Mouse (Mus musculus) CH12.LX (cell line): ENCODE measurements around the gene Tle2. TPM values are rescaled to one million over a fixed set of nuclear protein-coding genes. Genes with fewer than 3 reads are reported as not detected.

Source experiments
- DNase-seq: peaks from one replicate; pipeline ENCODE4 v3.0.0-alpha.2; 2013; ENCODE audit errors: extremely low read depth
- H3K27ac ChIP-seq: 2 replicates; pipeline ENCODE4 v1.5.1; 2012; ENCODE audit warnings: low read depth, mild to moderate bottlenecking, control low read depth, moderate library complexity; ENCODE audit not compliant: insufficient read depth
- H3K27me3 ChIP-seq: replicated peaks from 2 replicates; pipeline ENCODE3; 2012; ENCODE audit warnings: inconsistent platforms
- H3K36me3 ChIP-seq, 2 experiments: replicated peaks in 1 of 2; 2 replicates each; pipeline versions ENCODE3 to v1.6.1; 2012; ENCODE audit warnings: inconsistent platforms in 1 of 2, low read length in 1 of 2, mild to moderate bottlenecking in 1 of 2, mixed read lengths in 1 of 2, moderate library complexity in 1 of 2; ENCODE audit not compliant: control insufficient read depth in 1 of 2, insufficient read depth in 1 of 2
- H3K4me1 ChIP-seq, 2 experiments: 2 replicates each; pipeline ENCODE4 v1.6.1; 2012; ENCODE audit warnings: inconsistent platforms in 1 of 2, moderate library complexity in 1 of 2; ENCODE audit not compliant: insufficient read depth in 2 of 2, control insufficient read depth in 1 of 2
- H3K4me2 ChIP-seq: 2 replicates; pipeline ENCODE4 v1.6.1; 2012; ENCODE audit warnings: low read depth, mild to moderate bottlenecking, control low read depth; ENCODE audit not compliant: poor library complexity, insufficient read depth, severe bottlenecking
- H3K4me3 ChIP-seq, 3 experiments: fragments of 150-350 bp in 1 of 3; sonication (generic) in 1 of 3; replicated peaks in 1 of 3; 2 replicates each; pipeline versions ENCODE3 to v1.5.1; 2011 to 2012; ENCODE audit warnings: low read depth in 2 of 3, low read length in 2 of 3, mild to moderate bottlenecking in 2 of 3, moderate library complexity in 2 of 3, control low read depth in 1 of 3, improper control_type of control experiment in 1 of 3, inconsistent platforms in 1 of 3, mixed read lengths in 1 of 3; ENCODE audit not compliant: poor library complexity in 1 of 3
- H3K79me2 ChIP-seq: replicated peaks from 2 replicates; pipeline ENCODE4 v1.6.1; 2012; ENCODE audit warnings: mild to moderate bottlenecking, moderate library complexity; ENCODE audit not compliant: control insufficient read depth, poor library complexity, insufficient read depth, severe bottlenecking; ENCODE audit errors: extremely low read depth
- H3K9ac ChIP-seq: 2 replicates; pipeline ENCODE4 v1.6.1; 2012; ENCODE audit warnings: low read depth, mild to moderate bottlenecking, control low read depth, moderate library complexity; ENCODE audit not compliant: insufficient read depth
- H3K9me3 ChIP-seq: replicated peaks from 2 replicates; pipeline ENCODE3; 2012; ENCODE audit warnings: low read length, inconsistent platforms, mixed read lengths
- E2F4 ChIP-seq: IDR thresholded peaks from 2 replicates; pipeline ENCODE4 v1.6.1; 2011; ENCODE audit warnings: low read depth, low read length, improper control_type of control experiment; ENCODE audit not compliant: insufficient replicate concordance
- ELF1 ChIP-seq: IDR thresholded peaks from 2 replicates; pipeline ENCODE4 v1.6.1; 2014; ENCODE audit warnings: low read depth, mild to moderate bottlenecking, inconsistent platforms, low read length, improper control_type of control experiment
- EP300 ChIP-seq: IDR thresholded peaks from 2 replicates; pipeline ENCODE4 v1.6.1; 2011; ENCODE audit warnings: low read length, improper control_type of control experiment
- ETS1 ChIP-seq: conservative IDR thresholded peaks from 2 replicates; pipeline ENCODE4 v1.6.1; 2012; ENCODE audit warnings: low read depth, mild to moderate bottlenecking, inconsistent platforms, low read length, improper control_type of control experiment, moderate library complexity
- HCFC1 ChIP-seq: IDR thresholded peaks from 2 replicates; pipeline ENCODE4 v1.6.1; 2012; ENCODE audit warnings: low read depth, mild to moderate bottlenecking, inconsistent platforms, low read length, improper control_type of control experiment
- IRF4 ChIP-seq: IDR thresholded peaks from 2 replicates; pipeline ENCODE4 v1.6.1; 2014; ENCODE audit warnings: low read depth, mild to moderate bottlenecking, inconsistent platforms, low read length, improper control_type of control experiment
- JUND ChIP-seq: conservative IDR thresholded peaks from 2 replicates; pipeline ENCODE4 v1.6.1; 2011; ENCODE audit warnings: low read depth, low read length, improper control_type of control experiment
- MAZ ChIP-seq: IDR thresholded peaks from 2 replicates; pipeline ENCODE4 v1.6.1; 2012; ENCODE audit warnings: low read depth, mild to moderate bottlenecking, inconsistent platforms, low read length, improper control_type of control experiment, moderate library complexity
- MEF2A ChIP-seq: IDR thresholded peaks from 2 replicates; pipeline ENCODE4 v1.6.1; 2014; ENCODE audit warnings: low read depth, mild to moderate bottlenecking, inconsistent platforms, low read length, improper control_type of control experiment, borderline replicate concordance
- MYC ChIP-seq: IDR thresholded peaks from 2 replicates; pipeline ENCODE4 v1.6.1; 2011; ENCODE audit warnings: low read depth, mild to moderate bottlenecking, improper control_type of control experiment, low read length
- NRF1 ChIP-seq: IDR thresholded peaks from 2 replicates; pipeline ENCODE4 v1.6.1; 2014; ENCODE audit warnings: low read depth, mild to moderate bottlenecking, inconsistent platforms, low read length, improper control_type of control experiment, moderate library complexity
- PAX5 ChIP-seq: IDR thresholded peaks from 2 replicates; pipeline ENCODE4 v1.6.1; 2012; ENCODE audit warnings: low read length, inconsistent platforms, mixed read lengths
- SMC3 ChIP-seq: IDR thresholded peaks from 2 replicates; pipeline ENCODE4 v1.6.1; 2011; ENCODE audit warnings: low read depth, low read length, improper control_type of control experiment
- UBTF ChIP-seq: IDR thresholded peaks from 2 replicates; pipeline ENCODE4 v1.6.1; 2012; ENCODE audit warnings: low read depth, mild to moderate bottlenecking, inconsistent platforms, low read length, improper control_type of control experiment, moderate library complexity
- USF1 ChIP-seq: IDR thresholded peaks from 2 replicates; pipeline ENCODE4 v1.6.1; 2014; ENCODE audit warnings: low read depth, mild to moderate bottlenecking, inconsistent platforms, low read length, improper control_type of control experiment
- ZC3H11A ChIP-seq: IDR thresholded peaks from 2 replicates; pipeline ENCODE4 v1.6.1; 2012; ENCODE audit warnings: low read depth, mild to moderate bottlenecking, inconsistent platforms, low read length, improper control_type of control experiment
- dilution Hi-C: fragments of 300-500 bp; cut with MboI; formaldehyde crosslinking; loops from 2 replicates; pipeline ENCODE4 v1.14.3; 2020; ENCODE audit warnings: low sequenced_read_pairs; ENCODE audit not compliant: extremely low pct_unique_long_range_greater_than_20kb, extremely low pct_ligation_motif_present
- in situ Hi-C: fragments of 300-500 bp; cut with MboI; formaldehyde crosslinking; loops from 3 replicates; pipeline ENCODE4 v1.14.3; 2019; ENCODE audit warnings: low sequenced_read_pairs, low pct_ligation_motif_present, low pct_unique_long_range_greater_than_20kb, mixed read lengths
- polyA plus RNA-seq: library from polyadenylated mRNA; unstranded; fragments of >175 nt; gene quantifications from 2 replicates; pipeline ENCODE4 v1.2.1, GENCODE M21; 2012; ENCODE audit warnings: low read depth; ENCODE audit not compliant: insufficient read length
- total RNA-seq, 2 experiments: library from RNA; depleted of rRNA; stranded (reverse); fragments of 300-350 nt in 1 of 2; fragments of >200 nt in 1 of 2; gene quantifications; 2 replicates each; pipeline ENCODE4 v1.2.3; 2012 to 2014

Gene Tle2
- total and polyA plus RNA-seq, 3 experiments: 0.29 to 0.30 TPM; not detected in 1

GRCm38 (mm10) chr10:81604968-81605665 lies 30.8 kb downstream of the Tle2 start (continued):
- peak; percentile 91 for TF ChIP-seq ELF1
- TF ChIP-seq USF1: no peak
- TF ChIP-seq PAX5: no peak
- peak; percentile 75 for TF ChIP-seq IRF4
- TF ChIP-seq ETS1: peak; percentile 49
- TF ChIP-seq NRF1: peak; percentile 70
- peak; percentile 65 for TF ChIP-seq HCFC1
- peak; percentile 98 for TF ChIP-seq MAZ
- TF ChIP-seq SMC3: peak; percentile 80
- no peak for TF ChIP-seq JUND
- TF ChIP-seq UBTF: no peak; the same call in 1 of the 2 replicates
- TF ChIP-seq ZC3H11A: peak; percentile 18

DNA sequence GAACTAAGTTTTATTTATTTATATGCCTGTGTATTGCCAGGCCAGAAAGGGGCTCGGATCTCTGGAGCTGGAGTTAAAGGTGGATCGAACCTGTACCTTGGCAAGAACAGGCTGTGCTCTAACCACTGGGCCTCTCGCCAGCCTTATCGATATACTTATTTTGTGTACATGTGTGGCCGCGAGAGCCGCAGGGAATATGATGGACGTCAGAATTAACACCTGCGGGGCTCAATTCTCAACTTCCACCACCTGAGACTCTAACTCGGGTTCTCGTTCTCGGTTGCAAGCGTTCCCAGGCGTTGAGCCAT lies 31.3 kb downstream of the Tle2 start:
- Histone ChIP-seq H3K4me2 (peak overlapping the region; percentile 91), H3K27me3 (peaks cover 17% of the 10 kb centered on the region), H3K4me3 (peak overlapping the region; percentile 42 to 68 (median 56)), H3K9me3 (no peaks in the 10 kb centered on the region), H3K79me2 (no peaks in the 10 kb centered on the region), H3K36me3 (peaks cover 6 to 27% of the 10 kb centered on the region in 2 experiments), H3K4me1 (peaks cover 16 to 32% of the 10 kb centered on the region in 2 experiments), H3K27ac (peak overlapping the region; percentile 55), H3K9ac (peak overlapping the region; percentile 36; the same call in 1 of the 2 replicates)
- dilution Hi-C loops (no loop called here), in situ Hi-C loops (loop anchor here (10.0 kb wide), 1 partner anchor 111 kb away; the partner anchor contains the start of gene Ncln)
- TF ChIP-seq E2F4 (no peak), MYC (no peak), ETS1 (no peak), EP300 (no peak), MEF2A (0 out of 2 replicates have a peak, but pooled peaks have one; percentile 11), UBTF (no peak)
- DNase-seq: no peak
